Mouse (Mus musculus) midbrain, embryonic 10.5 days (tissue): Measurements from ENCODE around the gene Mmadhc. TPM values are rescaled to one million over a fixed set of nuclear protein-coding genes. Genes with fewer than 3 reads are reported as not detected.

Experiments
- DNase-seq: peaks from one replicate; pipeline ENCODE4 v3.0.0-alpha.2; 2017; ENCODE audit warnings: low spot score
- H3K27ac ChIP-seq: fragments of 300-500 bp; sonication (generic); replicated peaks from 2 replicates; pipeline ENCODE4 v1.5.1; 2016; ENCODE audit warnings: mild to moderate bottlenecking
- H3K27me3 ChIP-seq: fragments of 300-500 bp; sonication (generic); 2 replicates; pipeline ENCODE4 v1.6.1; 2016; ENCODE audit warnings: low read depth, mild to moderate bottlenecking; ENCODE audit not compliant: poor library complexity, severe bottlenecking
- H3K36me3 ChIP-seq: fragments of 300-500 bp; sonication (generic); 2 replicates; pipeline ENCODE4 v1.6.1; 2016; ENCODE audit warnings: mild to moderate bottlenecking, moderate library complexity
- H3K4me1 ChIP-seq: fragments of 300-500 bp; sonication (generic); 2 replicates; pipeline ENCODE4 v1.6.1; 2016
- H3K4me3 ChIP-seq: fragments of 300-500 bp; sonication (generic); 2 replicates; pipeline ENCODE4 v1.5.1; 2016; ENCODE audit warnings: mild to moderate bottlenecking, moderate library complexity
- H3K9me3 ChIP-seq: fragments of 300-500 bp; sonication (generic); replicated peaks from 2 replicates; pipeline ENCODE4 v1.6.1; 2016; ENCODE audit warnings: mild to moderate bottlenecking
- WGBS: fragments of 180-500 bp; shearing (Covaris S2); methylation state at CpG from one replicate; pipeline ENCODE4 v1.1.7; 2016; 5-methylcytosine and 5-hydroxymethylcytosine counted together
- polyA plus RNA-seq: library from polyadenylated mRNA; unstranded; fragments of >200 nt; fragmentation: Nextera tagmentation; extraction: Ambion mirVana; gene quantifications from 2 replicates; pipeline ENCODE4 v1.2.1, GENCODE M21; 2016

Gene Mmadhc
- polyA plus RNA-seq = 166 and 170 TPM in 2 replicates

- H3K4me1 ChIP-seq = peaks cover 30% of the 10 kb centered on the region
- H3K27ac ChIP-seq = peak within 1 kb of the TSS; percentile 98
- H3K36me3 ChIP-seq = peaks cover 11% of the 10 kb centered on the region
- H3K9me3 ChIP-seq = no peaks in the 10 kb centered on the region
- no peaks in the 10 kb centered on the region for H3K27me3 ChIP-seq
- peak within 1 kb of the TSS; percentile 94 for H3K4me3 ChIP-seq
- peak; percentile 95 for DNase-seq
- under 1% methylated on average over 58 of the region's 58 CpGs for WGBS
These were observed at the start of gene Mmadhc for GRCm38 (mm10) chr2:50296109-50296986. Gene Mmadhc, minus strand, starts transcription at chr2:50296801.

GRCm38 (mm10) chr2:50343598-50343997, 47.0 kb upstream of the Mmadhc start:
- WGBS = 89% methylated on average over 8 of the region's 8 CpGs
- Histone ChIP-seq H3K36me3 (no peaks in the 10 kb centered on the region), H3K27me3 (no peaks in the 10 kb centered on the region), H3K9me3 (no peaks in the 10 kb centered on the region), H3K4me1 (no peaks in the 10 kb centered on the region), H3K4me3 (no peak overlapping the region), H3K27ac (no peak overlapping the region)
- no peak for DNase-seq

- H3K36me3 ChIP-seq = no peaks in the 10 kb centered on the region
- no peak overlapping the region for H3K27ac ChIP-seq
- no peaks in the 10 kb centered on the region for H3K4me1 ChIP-seq
- H3K9me3 ChIP-seq = no peaks in the 10 kb centered on the region
- H3K4me3 ChIP-seq = no peak overlapping the region
- H3K27me3 ChIP-seq = no peaks in the 10 kb centered on the region
- 82% methylated on average over 3 of the region's 3 CpGs for WGBS
- DNase-seq = no peak
These were observed 42.5 kb upstream of the Mmadhc start for GRCm38 (mm10) chr2:50339061-50339460.

- Histone ChIP-seq H3K4me3 (no peak overlapping the region), H3K9me3 (no peaks in the 10 kb centered on the region), H3K27me3 (no peaks in the 10 kb centered on the region), H3K4me1 (no peaks in the 10 kb centered on the region), H3K36me3 (no peaks in the 10 kb centered on the region), H3K27ac (no peak overlapping the region)
- 73% methylated on average over 1 of the region's 1 CpGs for WGBS
- no peak for DNase-seq
These were observed 41.0 kb upstream of the Mmadhc start for GRCm38 (mm10) chr2:50337596-50337995.

- H3K9me3 ChIP-seq = no peaks in the 10 kb centered on the region
- H3K4me3 ChIP-seq = no peak overlapping the region
- no peaks in the 10 kb centered on the region for H3K27me3 ChIP-seq
- H3K27ac ChIP-seq = no peak overlapping the region
- no peak for DNase-seq
- no peaks in the 10 kb centered on the region for H3K36me3 ChIP-seq
- 78% methylated on average over 5 of the region's 5 CpGs for WGBS
- H3K4me1 ChIP-seq = no peaks in the 10 kb centered on the region; the same call in 1 of the 2 replicates
These were observed 35.2 kb upstream of the Mmadhc start for GRCm38 (mm10) chr2:50331716-50332270.

GRCm38 (mm10) chr2:50328181-50328580, 31.6 kb upstream of the Mmadhc start:
- H3K9me3 ChIP-seq = no peaks in the 10 kb centered on the region
- no peaks in the 10 kb centered on the region; the same call in 1 of the 2 replicates for H3K4me1 ChIP-seq
- WGBS = 79% methylated on average over 4 of the region's 4 CpGs
- no peak overlapping the region for H3K27ac ChIP-seq
- no peaks in the 10 kb centered on the region for H3K36me3 ChIP-seq
- DNase-seq = no peak
- H3K27me3 ChIP-seq = no peaks in the 10 kb centered on the region
- no peak overlapping the region for H3K4me3 ChIP-seq

GRCm38 (mm10) chr2:50324799-50325198, 28.2 kb upstream of the Mmadhc start:
- DNase-seq = no peak
- no peaks in the 10 kb centered on the region for H3K36me3 ChIP-seq
- H3K27me3 ChIP-seq = no peaks in the 10 kb centered on the region
- WGBS = 92% methylated on average over 7 of the region's 7 CpGs
- no peaks in the 10 kb centered on the region for H3K4me1 ChIP-seq
- no peaks in the 10 kb centered on the region for H3K9me3 ChIP-seq
- no peak overlapping the region for H3K4me3 ChIP-seq
- no peak overlapping the region for H3K27ac ChIP-seq

- WGBS = 65% methylated on average over 9 of the region's 9 CpGs
- Histone ChIP-seq H3K4me1 (0 out of 2 replicates have a peak, but pooled peaks cover 6% of the 10 kb centered on the region), H3K36me3 (no peaks in the 10 kb centered on the region), H3K27me3 (no peaks in the 10 kb centered on the region), H3K27ac (no peak overlapping the region), H3K9me3 (no peaks in the 10 kb centered on the region), H3K4me3 (no peak overlapping the region)
- DNase-seq = peak; percentile 41
These were observed 10.2 kb upstream of the Mmadhc start for GRCm38 (mm10) chr2:50306663-50307320.

- Histone ChIP-seq H3K36me3 (no peaks in the 10 kb centered on the region), H3K4me3 (no peak overlapping the region), H3K4me1 (0 out of 2 replicates have a peak, but pooled peaks cover 6% of the 10 kb centered on the region), H3K9me3 (no peaks in the 10 kb centered on the region), H3K27me3 (no peaks in the 10 kb centered on the region), H3K27ac (no peak overlapping the region)
- no peak for DNase-seq
- WGBS = 80% methylated on average over 1 of the region's 1 CpGs
These were observed 8.4 kb upstream of the Mmadhc start for GRCm38 (mm10) chr2:50304824-50305577.

- Histone ChIP-seq H3K4me1 (peaks cover 30% of the 10 kb centered on the region), H3K4me3 (peak overlapping the region; percentile 94), H3K36me3 (peaks cover 7% of the 10 kb centered on the region), H3K9me3 (no peaks in the 10 kb centered on the region), H3K27me3 (no peaks in the 10 kb centered on the region), H3K27ac (peak overlapping the region; percentile 57; the same call in 1 of the 2 replicates)
- peak; percentile 15 for DNase-seq
- 2% methylated on average over 9 of the region's 9 CpGs for WGBS
These were observed 368 bp upstream of the Mmadhc start for GRCm38 (mm10) chr2:50296987-50297350.

GRCm38 (mm10) chr2:50295562-50295961, 1.0 kb downstream of the Mmadhc start:
- WGBS = 46% methylated on average over 5 of the region's 5 CpGs
- peak overlapping the region; percentile 98 for H3K27ac ChIP-seq
- H3K4me1 ChIP-seq = peaks cover 30% of the 10 kb centered on the region
- no peak for DNase-seq
- H3K36me3 ChIP-seq = peaks cover 19% of the 10 kb centered on the region
- H3K27me3 ChIP-seq = no peaks in the 10 kb centered on the region
- peak overlapping the region; percentile 94 for H3K4me3 ChIP-seq
- no peaks in the 10 kb centered on the region for H3K9me3 ChIP-seq

- no peaks in the 10 kb centered on the region for H3K9me3 ChIP-seq
These were observed 2.5 kb downstream of the Mmadhc start for GRCm38 (mm10) chr2:50294084-50294483.

More at GRCm38 (mm10) chr2:50294084-50294483, 2.5 kb downstream of the Mmadhc start:
- Histone ChIP-seq H3K4me3 (no peak overlapping the region), H3K27me3 (no peaks in the 10 kb centered on the region), H3K4me1 (peaks cover 30% of the 10 kb centered on the region), H3K27ac (no peak overlapping the region), H3K36me3 (peaks cover 32% of the 10 kb centered on the region)
- WGBS = 93% methylated on average over 2 of the region's 2 CpGs
- DNase-seq = no peak
